ENCODE assay signal across 8 mouse cellular contexts in genomic region chr3:100922506-100923375, GRCm38 (mm10). TPM values are rescaled to one million over a fixed set of nuclear protein-coding genes. Genes with fewer than 3 reads are reported as not detected.
DNase-seq lines count a peak whose midpoint lies in the region; ATAC-seq and TF ChIP-seq lines count a peak whose summit lies in the region.

No protein-coding gene starts in this region.

- no peak; the same call in 1 of the 2 replicates for TF ChIP-seq POLR2A in limb, embryonic 14.5 days (IDR thresholded peaks at IDR 0.05; ENCODE audit: borderline replicate concordance, extremely low read depth, insufficient read depth, insufficient read length)
- TF ChIP-seq POLR2A in small intestine, adult 2 months (IDR thresholded peaks at IDR 0.05; ENCODE audit: low read depth, low read length): no peak

- no peaks in the 10 kb centered on the region for H3K9me3 ChIP-seq in kidney, embryonic 15.5 days (replicated peaks)
- no peaks in the 10 kb centered on the region for H3K9me3 ChIP-seq in forebrain, embryonic 12.5 days
- H3K9me3 ChIP-seq in limb, embryonic 14.5 days (ENCODE audit: control insufficient read depth, low read length): no peaks in the 10 kb centered on the region

- in situ Hi-C loops in Patski (cut with MboI; ENCODE audit: low pct_unique_long_range_greater_than_20kb): loop anchor here (25.0 kb wide), 1 partner anchor 735 kb away; no protein-coding TSS in a partner anchor

- peaks cover 28% of the 10 kb centered on the region for H3K4me1 ChIP-seq in kidney, embryonic 15.5 days
- H3K4me1 ChIP-seq in forebrain, embryonic 12.5 days: peaks cover 41% of the 10 kb centered on the region
- H3K4me1 ChIP-seq in limb, embryonic 14.5 days (ENCODE audit: control insufficient read depth, insufficient read depth, low read length): peaks cover 19% of the 10 kb centered on the region
- peaks cover 3% of the 10 kb centered on the region; the same call in 1 of the 2 replicates for H3K4me1 ChIP-seq in small intestine, adult 2 months (ENCODE audit: control insufficient read depth, insufficient read depth, insufficient read length, low read length)

- peak overlapping the region; percentile 68 for H3K4me2 ChIP-seq in kidney, embryonic 15.5 days
- H3K4me2 ChIP-seq in forebrain, embryonic 12.5 days: peak overlapping the region; percentile 65
- peak overlapping the region; percentile 75 for H3K4me2 ChIP-seq in limb, embryonic 14.5 days (replicated peaks; ENCODE audit: low read depth, low read length, severe bottlenecking)

- CTCF ChIA-PET in Patski (lab: Charles Lee): interaction anchor here (0.7 to 1.5 kb wide), 3 partner anchors 12 to 41 kb away, joined by 3 to 4 read pairs (median 3); no protein-coding TSS in a partner anchor

- WGBS in kidney, embryonic 15.5 days: 35% methylated on average over 28 of the region's 28 CpGs
- WGBS in forebrain, embryonic 12.5 days: 39% methylated on average over 28 of the region's 28 CpGs
- WGBS in limb, embryonic 14.5 days: 37% methylated on average over 27 of the region's 28 CpGs
- WGBS in small intestine, adult 2 months: 26% methylated on average over 28 of the region's 28 CpGs

- POLR2A ChIA-PET in Patski (lab: Charles Lee): interaction anchor here (0.6 to 2.0 kb wide), 3 partner anchors 8 to 1295 kb away, joined by 3 to 7 read pairs (median 3); no protein-coding TSS in a partner anchor

- H3K4me3 ChIP-seq in kidney, embryonic 15.5 days (replicated peaks): peak overlapping the region; percentile 63
- H3K4me3 ChIP-seq in forebrain, embryonic 12.5 days (replicated peaks): peak overlapping the region; percentile 58
- peak overlapping the region; percentile 58 for H3K4me3 ChIP-seq in limb, embryonic 14.5 days (replicated peaks; ENCODE audit: low read length)
- H3K4me3 ChIP-seq in small intestine, adult 2 months (ENCODE audit: low read depth, low read length): peak overlapping the region; percentile 67

- intact Hi-C loops in left cerebral cortex, postnatal 25 days (cut with DNase I): no loop called here

- no peak for DNase-seq in kidney, postnatal 14 days
- no peak for DNase-seq in Patski (ENCODE audit: low read depth, low spot score)
- no peak for DNase-seq in limb, embryonic 14.5 days (ENCODE audit: low spot score)
- no peak for DNase-seq in left cerebral cortex, postnatal 25 days (ENCODE audit: low spot score in 2 of 2)
- DNase-seq in ovary, postnatal 36 days (ENCODE audit: low spot score): no peak

- H3K9ac ChIP-seq in kidney, embryonic 15.5 days: peak overlapping the region; percentile 60
- peak overlapping the region; percentile 73 for H3K9ac ChIP-seq in forebrain, embryonic 12.5 days
- H3K9ac ChIP-seq in limb, embryonic 14.5 days (ENCODE audit: low read depth, low read length, severe bottlenecking): peak overlapping the region; percentile 79

- no peaks in the 10 kb centered on the region for H3K27me3 ChIP-seq in kidney, embryonic 15.5 days
- no peaks in the 10 kb centered on the region for H3K27me3 ChIP-seq in Patski
- H3K27me3 ChIP-seq in forebrain, embryonic 12.5 days: no peaks in the 10 kb centered on the region
- no peaks in the 10 kb centered on the region for H3K27me3 ChIP-seq in limb, embryonic 14.5 days (ENCODE audit: control insufficient read depth, insufficient read depth, low read length)
- no peaks in the 10 kb centered on the region for H3K27me3 ChIP-seq in small intestine, adult 2 months (ENCODE audit: control insufficient read depth, insufficient read depth, low read length)

- H3K27ac ChIP-seq in kidney, embryonic 15.5 days: peak overlapping the region; percentile 76
- peak overlapping the region; percentile 81 for H3K27ac ChIP-seq in forebrain, embryonic 12.5 days
- H3K27ac ChIP-seq in limb, embryonic 14.5 days (replicated peaks; ENCODE audit: low read depth, low read length): peak overlapping the region; percentile 61; the same call in 1 of the 2 replicates
- no peak overlapping the region for H3K27ac ChIP-seq in small intestine, adult 2 months (ENCODE audit: insufficient read depth, low read depth, low read length)

- no peak for TF ChIP-seq CTCF in Patski (IDR thresholded peaks at IDR 0.05)
- TF ChIP-seq CTCF in small intestine, adult 2 months (IDR thresholded peaks at IDR 0.05; ENCODE audit: extremely low read depth, insufficient read length, insufficient replicate concordance, low read depth, low read length): no peak

- ATAC-seq in kidney, embryonic 15.5 days (replicated peaks; ENCODE audit: low FRiP score): peak; percentile 72
- ATAC-seq in Patski: peak; percentile 45
- ATAC-seq in forebrain, embryonic 12.5 days (ENCODE audit: low FRiP score): peak; percentile 71
- ATAC-seq in limb, embryonic 14.5 days (ENCODE audit: low FRiP score, low read depth): peak; percentile 37

- H3K36me3 ChIP-seq in kidney, embryonic 15.5 days: no peaks in the 10 kb centered on the region
- H3K36me3 ChIP-seq in forebrain, embryonic 12.5 days (replicated peaks): peaks cover 3% of the 10 kb centered on the region; the same call in 1 of the 2 replicates
- H3K36me3 ChIP-seq in limb, embryonic 14.5 days (ENCODE audit: control insufficient read depth, insufficient read depth, low read length): 0 out of 2 replicates have a peak, but pooled peaks cover under 1% of the 10 kb centered on the region
- H3K36me3 ChIP-seq in small intestine, adult 2 months (ENCODE audit: control insufficient read depth, insufficient read depth, low read length): no peaks in the 10 kb centered on the region

RNA-seq across cellular contexts. Expression of gene Trim45, which starts 0.7 kb away (rescaled TPM):
- polyA plus RNA-seq in kidney, embryonic 15.5 days (2015; fragmentation: Nextera tagmentation; extraction: Ambion mirVana): 5.2 and 7.4 TPM in 2 replicates
- polyA plus RNA-seq in Patski (2021): 12.6 TPM
- polyA plus RNA-seq in forebrain, embryonic 12.5 days (2016; fragmentation: Nextera tagmentation; extraction: Ambion mirVana): 6.2 and 7.1 TPM in 2 replicates
- 11.6 and 12.8 TPM in 2 replicates for polyA plus RNA-seq in limb, embryonic 14.5 days (2012; rRNA removed)
- polyA plus RNA-seq in limb, embryonic 14.5 days (2014; fragmentation: Nextera tagmentation; extraction: Ambion mirVana): 4.3 and 5.5 TPM in 2 replicates
- 0.46 and 0.82 TPM in 2 replicates for polyA plus RNA-seq in small intestine, adult 2 months (2012; rRNA removed)
- total RNA-seq in left cerebral cortex, postnatal 25 days (2021): 1 to 10 TPM; 9.1 to 9.2 TPM

RNA-seq across cellular contexts. Expression of gene Ttf2, which starts 46.7 kb away (rescaled TPM):
- 19.0 and 19.9 TPM in 2 replicates for polyA plus RNA-seq in kidney, embryonic 15.5 days (2015; fragmentation: Nextera tagmentation; extraction: Ambion mirVana)
- polyA plus RNA-seq in Patski (2021): 29.6 TPM
- polyA plus RNA-seq in forebrain, embryonic 12.5 days (2016; fragmentation: Nextera tagmentation; extraction: Ambion mirVana): 24.6 and 28.4 TPM in 2 replicates
- polyA plus RNA-seq in limb, embryonic 14.5 days (2012; rRNA removed): 13.9 and 14.0 TPM in 2 replicates
- polyA plus RNA-seq in limb, embryonic 14.5 days (2014; fragmentation: Nextera tagmentation; extraction: Ambion mirVana): 14.0 and 17.9 TPM in 2 replicates
- 0.89 and 1.1 TPM in 2 replicates for polyA plus RNA-seq in small intestine, adult 2 months (2012; rRNA removed)
- 1 to 10 TPM in 1 of 2 experiments, under 1 TPM in 1; 0.96 to 1.5 TPM for total RNA-seq in left cerebral cortex, postnatal 25 days (2021)
